Mouse (Mus musculus) liver, embryonic 14.5 days (tissue): ENCODE results near the gene Eif5.

ENCODE experiments used
- CTCF ChIP-seq: IDR thresholded peaks from 2 replicates; pipeline ENCODE4 v1.5.1; 2016; ENCODE audit warnings: antibody characterized with exemption, low read depth, control low read depth
- EP300 ChIP-seq: IDR thresholded peaks from 2 replicates; pipeline ENCODE4 v1.6.1; 2016; ENCODE audit warnings: antibody characterized with exemption, low read depth

DNA sequence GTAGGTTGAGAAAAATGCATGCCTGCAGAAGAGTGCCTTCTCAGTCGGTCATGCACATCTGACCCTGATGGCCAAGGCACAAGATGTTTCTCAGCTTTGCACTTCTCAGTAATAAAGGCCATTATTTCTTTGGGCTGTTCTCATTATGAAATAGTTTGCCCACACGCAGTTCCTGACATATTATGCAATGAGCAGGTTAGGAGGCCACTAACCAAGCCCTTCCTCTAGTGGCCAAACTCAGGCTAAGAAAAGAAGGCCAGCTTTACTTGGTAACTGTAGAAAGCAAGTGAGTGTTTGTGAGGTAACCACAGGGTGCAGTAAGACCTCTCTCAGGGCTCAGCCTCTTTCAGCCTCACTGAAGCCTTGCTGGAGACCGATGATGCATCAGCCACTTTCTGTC lies 12.9 kb upstream of the Eif5 start:
- TF ChIP-seq CTCF, result no peak
- TF ChIP-seq EP300, result no peak
